Mouse (Mus musculus): ENCODE measurements around the gene Zswim1. TPM values are rescaled to one million over a fixed set of nuclear protein-coding genes. Genes with fewer than 3 reads are reported as not detected.

Gene Zswim1
- total RNA-seq, 1 experiment: 21.5 TPM

- TF ChIP-seq MAFK (IDR thresholded peaks at IDR 0.05; ENCODE audit: insufficient read depth, low read depth, low read length): no peak
- no peak for TF ChIP-seq ZNF384 (IDR thresholded peaks at IDR 0.05; ENCODE audit: low read depth, low read length)
- TF ChIP-seq HCFC1 (IDR thresholded peaks at IDR 0.05; ENCODE audit: borderline replicate concordance, insufficient read depth, low read length): no peak
- no peak for TF ChIP-seq ZC3H11A (IDR thresholded peaks at IDR 0.05; ENCODE audit: borderline replicate concordance, low read depth, low read length)
- no peak for TF ChIP-seq CHD2 (IDR thresholded peaks at IDR 0.05; ENCODE audit: low read depth, low read length)
- H3K4me3 ChIP-seq (ENCODE audit: insufficient read depth in 1 of 2, low read depth in 1 of 2, low read length in 2 of 2, poor library complexity in 1 of 2, severe bottlenecking in 1 of 2): no peak overlapping the region
- H3K36me3 ChIP-seq (ENCODE audit: control insufficient read depth, insufficient read depth, low read length, poor library complexity, severe bottlenecking): peaks cover 17% of the 10 kb centered on the region; the same call in 1 of the 2 replicates
- no peak for DNase-seq (ENCODE audit: low read depth, low spot score)
- no peak overlapping the region for H3K9ac ChIP-seq (ENCODE audit: insufficient read depth, low read depth, low read length, poor library complexity, severe bottlenecking)
- in situ Hi-C loops (cut with MboI; ENCODE audit: low sequenced_read_pairs in 2 of 2, unreplicated experiment in 2 of 2): no loop called here
- H3K27ac ChIP-seq (ENCODE audit: insufficient read depth, low read depth, low read length, poor library complexity, severe bottlenecking): peak overlapping the region; percentile 34; the same call in 1 of the 2 replicates
- H3K4me1 ChIP-seq (ENCODE audit: control insufficient read depth in 2 of 2, insufficient read depth in 2 of 2, low read length in 2 of 2, poor library complexity in 1 of 2): peaks cover 7 to 31% of the 10 kb centered on the region in 2 experiments; a peak in 3 of 4 replicates
- H3K9me3 ChIP-seq (ENCODE audit: control insufficient read depth, insufficient read depth, low read depth, low read length): no peaks in the 10 kb centered on the region
Observed at GRCm38 (mm10) chr2:164817703-164818102, 4.8 kb upstream of the Zswim1 start.

- Histone ChIP-seq H3K27ac (ENCODE audit: insufficient read depth, low read depth, low read length, poor library complexity, severe bottlenecking) (peak overlapping the region; percentile 4; the same call in 1 of the 2 replicates), H3K4me3 (ENCODE audit: insufficient read depth in 1 of 2, low read depth in 1 of 2, low read length in 2 of 2, poor library complexity in 1 of 2, severe bottlenecking in 1 of 2) (no peak overlapping the region), H3K9ac (ENCODE audit: insufficient read depth, low read depth, low read length, poor library complexity, severe bottlenecking) (no peak overlapping the region; the same call in 1 of the 2 replicates), H3K4me1 (ENCODE audit: control insufficient read depth in 2 of 2, insufficient read depth in 2 of 2, low read length in 2 of 2, poor library complexity in 1 of 2) (peaks cover 13 to 31% of the 10 kb centered on the region in 2 experiments), H3K36me3 (ENCODE audit: control insufficient read depth, insufficient read depth, low read length, poor library complexity, severe bottlenecking) (peaks cover 27% of the 10 kb centered on the region), H3K9me3 (ENCODE audit: control insufficient read depth, insufficient read depth, low read depth, low read length) (no peaks in the 10 kb centered on the region)
- in situ Hi-C loops (cut with MboI; ENCODE audit: low sequenced_read_pairs in 2 of 2, unreplicated experiment in 2 of 2): no loop called here
- TF ChIP-seq MAFK (IDR thresholded peaks at IDR 0.05; ENCODE audit: insufficient read depth, low read depth, low read length): no peak
- TF ChIP-seq ZC3H11A (IDR thresholded peaks at IDR 0.05; ENCODE audit: borderline replicate concordance, low read depth, low read length): no peak
- no peak for TF ChIP-seq CHD2 (IDR thresholded peaks at IDR 0.05; ENCODE audit: low read depth, low read length)
- TF ChIP-seq HCFC1 (IDR thresholded peaks at IDR 0.05; ENCODE audit: borderline replicate concordance, insufficient read depth, low read length): no peak
- no peak for TF ChIP-seq ZNF384 (IDR thresholded peaks at IDR 0.05; ENCODE audit: low read depth, low read length)
- no peak for DNase-seq (ENCODE audit: low read depth, low spot score)
Observed at GRCm38 (mm10) chr2:164821060-164821459, 1.4 kb upstream of the Zswim1 start.

GRCm38 (mm10) chr2:164823181-164823585, 697 bp downstream of the Zswim1 start:
- in situ Hi-C loops (cut with MboI; ENCODE audit: low sequenced_read_pairs in 2 of 2, unreplicated experiment in 2 of 2): no loop called here
- no peak for DNase-seq (ENCODE audit: low read depth, low spot score)
- H3K36me3 ChIP-seq (ENCODE audit: control insufficient read depth, insufficient read depth, low read length, poor library complexity, severe bottlenecking): peaks cover 48% of the 10 kb centered on the region
- peak overlapping the region; percentile 86 to 98 for H3K4me3 ChIP-seq (ENCODE audit: insufficient read depth in 1 of 2, low read depth in 1 of 2, low read length in 2 of 2, poor library complexity in 1 of 2, severe bottlenecking in 1 of 2)
- no peaks in the 10 kb centered on the region for H3K9me3 ChIP-seq (ENCODE audit: control insufficient read depth, insufficient read depth, low read depth, low read length)
- H3K27ac ChIP-seq (ENCODE audit: insufficient read depth, low read depth, low read length, poor library complexity, severe bottlenecking): peak overlapping the region; percentile 99
- peak overlapping the region; percentile 99 for H3K9ac ChIP-seq (ENCODE audit: insufficient read depth, low read depth, low read length, poor library complexity, severe bottlenecking)
- no peak for TF ChIP-seq ZC3H11A (IDR thresholded peaks at IDR 0.05; ENCODE audit: borderline replicate concordance, low read depth, low read length)
- TF ChIP-seq ZNF384 (IDR thresholded peaks at IDR 0.05; ENCODE audit: low read depth, low read length): no peak
- TF ChIP-seq CHD2 (IDR thresholded peaks at IDR 0.05; ENCODE audit: low read depth, low read length): no peak
- TF ChIP-seq HCFC1 (IDR thresholded peaks at IDR 0.05; ENCODE audit: borderline replicate concordance, insufficient read depth, low read length): no peak
- TF ChIP-seq MAFK (IDR thresholded peaks at IDR 0.05; ENCODE audit: insufficient read depth, low read depth, low read length): no peak
- peaks cover 6 to 34% of the 10 kb centered on the region in 2 experiments for H3K4me1 ChIP-seq (ENCODE audit: control insufficient read depth in 2 of 2, insufficient read depth in 2 of 2, low read length in 2 of 2, poor library complexity in 1 of 2)

GRCm38 (mm10) chr2:164823969-164824368, 1.5 kb downstream of the Zswim1 start:
- in situ Hi-C loops (cut with MboI; ENCODE audit: low sequenced_read_pairs in 2 of 2, unreplicated experiment in 2 of 2): no loop called here
- peaks cover 50% of the 10 kb centered on the region for H3K36me3 ChIP-seq (ENCODE audit: control insufficient read depth, insufficient read depth, low read length, poor library complexity, severe bottlenecking)
- peak overlapping the region; percentile 99 for H3K27ac ChIP-seq (ENCODE audit: insufficient read depth, low read depth, low read length, poor library complexity, severe bottlenecking)

More at GRCm38 (mm10) chr2:164823969-164824368, 1.5 kb downstream of the Zswim1 start:
- TF ChIP-seq HCFC1 (IDR thresholded peaks at IDR 0.05; ENCODE audit: borderline replicate concordance, insufficient read depth, low read length) (no peak), CHD2 (IDR thresholded peaks at IDR 0.05; ENCODE audit: low read depth, low read length) (peak; percentile 55; the same call in 1 of the 2 replicates), ZC3H11A (IDR thresholded peaks at IDR 0.05; ENCODE audit: borderline replicate concordance, low read depth, low read length) (no peak), MAFK (IDR thresholded peaks at IDR 0.05; ENCODE audit: insufficient read depth, low read depth, low read length) (no peak), ZNF384 (IDR thresholded peaks at IDR 0.05; ENCODE audit: low read depth, low read length) (peak; percentile 90)
- peak overlapping the region; percentile 86 to 98 for H3K4me3 ChIP-seq (ENCODE audit: insufficient read depth in 1 of 2, low read depth in 1 of 2, low read length in 2 of 2, poor library complexity in 1 of 2, severe bottlenecking in 1 of 2)
- no peaks in the 10 kb centered on the region for H3K9me3 ChIP-seq (ENCODE audit: control insufficient read depth, insufficient read depth, low read depth, low read length)
- peak; percentile 89 for DNase-seq (ENCODE audit: low read depth, low spot score)
- peaks cover 6 to 41% of the 10 kb centered on the region in 2 experiments; a peak in 3 of 4 replicates for H3K4me1 ChIP-seq (ENCODE audit: control insufficient read depth in 2 of 2, insufficient read depth in 2 of 2, low read length in 2 of 2, poor library complexity in 1 of 2)
- peak overlapping the region; percentile 25; the same call in 1 of the 2 replicates for H3K9ac ChIP-seq (ENCODE audit: insufficient read depth, low read depth, low read length, poor library complexity, severe bottlenecking)

Data from ES-E14 (cell line).